Mouse (Mus musculus): Measurements from ENCODE around the gene Hoxa9. TPM values are rescaled to one million over a fixed set of nuclear protein-coding genes. Genes with fewer than 3 reads are reported as not detected.

Gene Hoxa9
- polyA plus RNA-seq, 1 experiment: 60.0 TPM

DNA sequence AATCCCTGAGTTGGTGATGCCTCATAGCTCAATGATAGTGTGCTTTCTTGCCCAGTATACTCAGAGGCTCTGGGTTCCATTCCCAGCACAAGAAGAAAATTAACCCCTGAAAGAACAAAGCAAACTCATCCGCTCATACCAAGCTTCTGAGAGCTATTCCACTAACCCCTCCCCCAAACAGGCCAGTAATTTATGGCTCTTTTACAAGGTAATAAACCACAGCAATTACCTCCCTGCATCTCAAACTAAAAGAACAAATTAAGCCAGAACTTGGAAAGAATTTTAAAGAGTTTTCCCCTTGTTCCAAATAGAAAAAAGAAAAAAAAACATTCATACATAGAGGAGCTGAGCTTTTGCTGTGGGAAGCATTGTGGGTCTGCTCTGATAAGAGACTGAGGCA is 48.1 kb downstream of the Hoxa9 start:
- no peak for DNase-seq (ENCODE audit: low spot score)

DNA sequence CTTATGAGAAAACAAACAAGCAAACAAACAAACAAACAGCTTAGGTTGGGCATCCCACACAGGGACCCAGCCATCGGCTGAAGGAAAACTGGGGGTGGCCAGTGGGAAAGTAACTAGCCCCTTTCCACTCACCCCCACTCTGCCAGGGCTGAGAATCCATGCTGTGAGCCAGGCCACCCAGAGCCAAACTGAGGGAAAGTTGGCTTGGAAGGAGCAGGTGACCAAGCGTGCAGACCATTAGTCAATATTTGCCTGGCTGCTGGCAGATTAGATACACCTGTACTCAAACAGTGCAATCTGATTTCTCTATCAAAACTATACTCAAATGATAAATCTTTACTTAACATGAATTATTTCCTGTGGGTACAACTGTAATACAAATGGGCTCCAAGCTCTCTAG is 48.9 kb downstream of the Hoxa9 start:
- DNase-seq (ENCODE audit: low spot score): no peak

DNA sequence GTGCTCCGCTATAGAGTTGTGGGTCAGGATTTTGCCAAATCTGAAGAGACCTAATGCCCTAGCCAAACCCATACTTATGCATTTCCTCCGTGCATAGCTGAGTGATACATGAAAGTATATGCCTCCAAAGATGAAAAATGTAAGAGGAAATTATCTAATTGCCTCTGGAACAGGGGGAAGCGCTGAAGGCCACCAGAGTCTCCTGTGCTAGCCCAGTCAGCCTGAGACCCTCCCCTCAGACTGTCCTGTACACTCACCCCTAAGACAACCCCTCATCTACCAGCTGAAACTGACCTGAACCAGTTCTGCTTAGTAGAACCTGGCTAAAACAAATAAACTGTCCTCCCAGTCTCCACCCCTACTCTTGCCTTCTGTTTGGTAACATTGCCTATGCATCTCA is 50.2 kb downstream of the Hoxa9 start:
- DNase-seq (ENCODE audit: low spot score): no peak

DNA sequence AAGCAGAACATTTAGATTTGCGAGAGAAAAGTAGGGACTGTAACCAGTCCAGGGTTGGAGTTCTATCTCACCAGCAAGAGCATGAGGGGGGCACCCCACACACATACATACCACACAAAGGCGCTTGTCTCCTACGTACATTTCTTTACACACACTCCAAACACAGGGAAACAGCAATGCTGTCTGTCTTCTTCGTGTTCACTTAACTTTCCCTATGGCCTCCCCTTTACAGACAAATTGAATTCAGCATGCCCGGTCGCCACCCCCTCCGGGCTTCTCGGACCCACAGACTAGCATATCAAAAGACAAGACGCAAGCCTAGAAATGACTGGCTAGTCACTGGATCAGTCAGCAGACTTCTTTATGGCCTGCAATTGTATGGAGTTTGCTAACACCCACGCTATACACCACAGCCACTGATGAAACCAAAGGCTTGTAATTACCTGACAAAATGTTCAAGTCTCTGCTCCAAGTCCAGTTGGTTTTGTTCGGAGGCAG is 50.6 kb downstream of the Hoxa9 start:
- no peak for DNase-seq (ENCODE audit: low spot score)

DNA sequence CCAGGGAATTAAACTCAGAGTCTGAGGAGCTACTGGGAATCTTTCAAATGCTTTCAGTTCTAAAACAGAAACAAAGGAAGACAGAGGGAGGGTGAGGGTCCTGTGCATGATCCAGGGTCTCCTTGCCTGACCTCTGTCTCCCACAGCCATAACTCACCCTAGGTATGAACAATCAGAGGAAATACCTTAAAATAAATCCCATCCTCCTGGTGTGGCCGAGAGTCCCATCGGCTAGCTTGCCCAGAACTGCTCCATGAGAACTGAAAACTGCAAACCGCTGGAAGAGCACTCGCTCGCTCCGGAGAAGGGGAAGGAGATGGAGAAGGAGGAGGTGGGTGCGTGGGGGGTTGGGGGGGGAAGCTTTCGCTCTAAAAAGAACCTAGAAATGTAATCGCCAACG is 51.2 kb downstream of the Hoxa9 start:
- DNase-seq (ENCODE audit: low spot score): no peak

DNA sequence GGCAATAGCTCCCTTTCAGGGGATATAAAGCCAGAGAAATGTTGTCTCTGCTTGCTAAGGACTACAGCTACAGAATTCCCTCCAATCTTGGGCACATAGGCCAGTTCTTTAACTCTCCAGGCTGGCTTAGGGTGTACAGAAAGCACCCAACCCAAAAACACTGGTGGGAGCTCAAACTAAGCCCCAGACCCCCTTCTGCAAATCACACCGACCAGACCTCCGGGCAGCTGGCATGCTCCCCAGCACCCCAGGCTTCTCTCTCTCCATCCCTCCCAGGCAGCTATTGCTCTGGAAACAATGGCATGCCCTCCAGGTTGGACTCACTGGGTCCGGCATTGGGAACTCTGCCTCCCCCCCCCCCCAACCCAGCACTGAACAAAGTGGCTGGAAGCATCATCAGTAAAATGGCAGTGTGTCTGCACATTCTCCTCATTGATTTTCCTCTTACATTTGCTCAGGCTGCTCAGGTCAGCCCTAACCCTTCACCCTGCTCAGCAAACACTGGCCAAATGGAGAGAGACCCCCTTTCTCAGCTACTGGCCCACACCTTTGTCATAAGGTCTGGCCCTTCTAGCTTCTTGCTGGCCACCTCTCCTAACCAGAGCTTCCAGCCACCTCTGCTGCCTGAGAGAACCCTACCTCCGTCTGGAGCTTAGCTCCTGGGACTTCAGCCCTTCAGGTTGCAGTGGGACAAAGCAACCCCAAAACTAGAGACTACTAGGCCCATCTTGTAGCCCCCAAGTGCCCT is 51.8 kb downstream of the Hoxa9 start:
- DNase-seq (ENCODE audit: low spot score): no peak

DNA sequence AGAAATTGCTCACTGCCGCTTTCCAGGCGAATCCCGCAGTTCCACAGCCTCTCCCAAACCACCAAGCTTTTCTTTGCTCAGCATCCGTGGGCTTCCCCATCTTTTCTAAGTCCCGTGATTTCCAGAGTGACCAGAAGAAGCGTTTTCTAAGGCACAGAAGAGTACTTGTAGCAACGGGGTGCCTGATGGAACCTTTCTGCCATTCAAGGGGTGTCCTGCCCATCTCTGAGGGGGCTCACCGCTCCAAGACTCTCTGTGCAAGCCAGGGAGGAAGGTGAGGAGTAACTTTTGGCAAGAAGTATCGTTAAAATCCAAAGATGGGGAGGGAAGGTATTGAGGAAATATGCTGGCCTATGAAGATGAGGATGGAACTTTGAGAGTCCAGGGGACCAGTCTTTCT is 53.1 kb downstream of the Hoxa9 start:
- no peak for DNase-seq (ENCODE audit: low spot score)

DNA sequence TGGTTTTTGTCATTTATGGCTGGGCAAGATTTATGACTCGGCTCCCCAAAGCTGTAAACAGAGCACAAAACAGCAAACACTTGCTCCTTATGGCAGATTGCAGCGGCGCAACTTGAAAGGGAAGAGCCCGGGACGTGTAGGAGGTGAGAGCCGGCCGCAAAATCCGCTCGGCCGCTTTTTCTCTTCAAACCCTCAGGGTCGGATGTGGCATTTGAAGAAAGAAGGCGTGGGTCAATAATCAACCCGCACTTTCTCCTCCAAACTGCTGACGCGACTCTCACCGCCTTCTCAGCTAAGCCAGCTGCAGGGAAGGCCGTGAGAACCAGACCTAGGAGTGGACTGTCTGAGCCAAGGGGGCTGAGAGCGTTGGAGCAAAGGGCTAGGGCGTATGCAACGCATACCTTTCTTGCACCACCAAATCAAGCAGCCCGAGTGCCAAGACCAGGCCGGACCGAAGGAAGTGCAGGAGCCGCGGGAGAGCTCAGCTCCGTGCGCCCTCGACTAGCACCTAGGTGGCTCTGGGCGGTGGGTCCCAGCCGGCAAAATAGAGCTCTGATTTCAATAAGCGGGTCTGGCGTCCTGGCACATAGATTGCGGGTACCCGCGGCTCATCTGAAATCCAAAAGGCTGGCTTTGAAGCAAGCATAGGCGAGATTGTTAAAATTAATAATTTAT is 53.7 kb downstream of the Hoxa9 start, which contains the start of gene 5730596B20Rik:
5730596B20Rik (plus strand) TSS at position 438 of the 675 bp plus-strand sequence.
- DNase-seq (ENCODE audit: low spot score): no peak

DNA sequence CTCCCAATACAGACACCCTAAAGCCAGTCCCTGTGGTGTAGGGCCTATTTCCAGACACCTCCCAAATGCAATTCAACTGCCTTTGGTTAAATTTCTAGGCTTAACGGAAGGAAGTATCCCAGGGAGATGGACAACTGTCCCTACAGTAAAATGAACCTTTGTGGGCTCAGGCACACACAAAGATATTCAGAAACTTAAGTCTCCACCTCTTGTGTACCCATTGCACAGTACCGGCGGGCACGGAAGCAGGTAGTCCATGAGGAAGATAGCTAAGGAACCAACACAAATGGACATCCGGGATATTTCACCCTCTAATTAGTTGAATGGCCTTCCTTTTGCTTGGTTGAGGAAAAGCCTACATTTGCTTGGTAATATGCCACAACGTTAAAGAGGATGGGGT is 54.5 kb downstream of the Hoxa9 start:
- DNase-seq (ENCODE audit: low spot score): no peak

DNA sequence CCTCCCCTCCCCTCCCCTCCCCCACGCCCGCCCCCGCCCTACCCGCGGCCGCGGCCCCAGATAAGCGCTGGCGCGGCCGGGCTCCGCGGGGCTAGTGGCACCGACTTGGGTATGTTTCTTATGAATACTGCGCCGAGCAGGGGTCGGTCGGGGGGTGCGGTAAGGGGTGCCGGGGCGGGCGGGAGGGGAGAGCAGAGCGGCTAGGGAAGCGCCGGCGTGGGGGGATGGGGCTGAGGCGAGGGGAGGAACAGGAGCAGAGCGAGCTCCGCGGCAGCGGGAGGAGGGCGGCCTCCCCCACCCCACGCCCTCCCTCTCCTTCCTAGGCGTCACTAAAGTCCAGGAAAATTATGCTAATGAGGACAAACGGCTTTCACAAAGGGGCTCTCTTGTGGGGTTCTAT is 55.0 kb downstream of the Hoxa9 start:
- DNase-seq (ENCODE audit: low spot score): no peak

DNA sequence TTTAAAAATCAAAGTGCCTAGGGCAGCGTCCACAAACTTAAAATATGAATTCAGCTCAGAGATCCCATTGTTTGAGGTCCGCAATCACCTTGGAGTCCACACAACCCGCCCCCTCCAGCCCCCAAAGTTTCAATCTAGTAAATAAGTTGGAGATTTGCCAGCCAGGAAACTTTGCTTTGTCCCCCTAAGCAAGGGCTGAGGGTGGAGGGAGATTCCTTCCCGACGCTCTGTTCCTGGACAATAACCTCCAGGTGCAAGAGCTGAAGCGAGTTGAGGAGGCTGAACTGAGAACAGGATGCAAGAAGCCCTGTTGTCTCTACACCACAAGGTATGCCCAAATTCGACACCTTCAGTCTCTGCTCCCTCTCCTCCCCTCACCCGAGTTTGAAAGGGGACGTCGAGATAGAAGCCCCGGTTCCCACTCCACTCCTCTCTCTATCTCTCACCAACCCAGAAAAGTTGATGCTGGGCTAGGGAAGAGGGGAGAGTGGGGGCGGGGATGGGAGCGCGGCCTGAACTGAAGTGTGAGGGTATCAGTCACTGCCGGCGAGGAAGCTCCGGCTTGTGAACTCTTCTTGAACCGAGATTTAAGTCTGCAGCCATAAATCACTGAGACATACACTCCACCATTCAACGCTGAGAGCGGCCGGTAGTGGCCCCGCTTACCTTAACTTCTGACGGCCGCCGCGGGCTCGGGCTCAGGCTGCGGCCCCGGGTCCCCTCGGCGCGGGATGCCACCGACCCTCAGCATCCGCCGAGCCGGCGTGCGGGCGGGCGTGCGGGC is 55.7 kb downstream of the Hoxa9 start:
- DNase-seq (ENCODE audit: low spot score): no peak

DNA sequence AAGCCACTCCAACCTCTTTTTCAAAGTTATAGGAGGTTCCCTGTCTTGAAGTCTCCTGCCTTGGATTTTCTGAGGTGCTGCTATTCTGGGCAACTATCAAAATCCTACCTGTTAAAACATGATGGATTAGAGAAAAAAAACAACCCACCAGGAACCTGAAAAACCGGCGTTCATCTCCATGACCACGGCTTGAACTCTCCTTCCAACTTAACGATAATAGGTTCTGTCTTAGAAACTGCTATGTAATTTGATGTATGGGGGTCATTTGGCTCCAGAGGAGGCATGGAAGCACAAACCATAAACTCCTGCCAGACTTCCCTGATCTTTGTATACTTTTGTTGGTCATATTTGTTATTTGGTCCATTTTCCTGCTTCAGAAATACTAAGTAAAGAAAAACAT is 57.2 kb downstream of the Hoxa9 start:
- DNase-seq (ENCODE audit: low spot score): no peak

Other genes starting within 250 kb of the Hoxa9 start
- gene Skap2, start 218.5 kb downstream of the Hoxa9 start, polyA plus RNA-seq (2012; rRNA removed): 22.6 and 26.0 TPM in 2 replicates
- 0.73 and 0.83 TPM in 2 replicates for gene Hoxa1, start 72.8 kb downstream of the Hoxa9 start, polyA plus RNA-seq (2012; rRNA removed)
- gene Hoxa2, start 66.3 kb downstream of the Hoxa9 start, polyA plus RNA-seq (2012; rRNA removed): 1.3 and 1.9 TPM in 2 replicates
- 0.04 and 0.07 TPM in 2 replicates for gene 5730596B20Rik, start 53.6 kb downstream of the Hoxa9 start, polyA plus RNA-seq (2012; rRNA removed)
- gene Hoxa4, start 39.3 kb downstream of the Hoxa9 start, polyA plus RNA-seq (2012; rRNA removed): 0.61 and 0.62 TPM in 2 replicates
- 6.1 and 7.2 TPM in 2 replicates for gene Hoxa5, start 26.5 kb downstream of the Hoxa9 start, polyA plus RNA-seq (2012; rRNA removed)
- 1.7 and 3.4 TPM in 2 replicates for gene Hoxa6, start 22.4 kb downstream of the Hoxa9 start, polyA plus RNA-seq (2012; rRNA removed)
- 3.7 and 6.0 TPM in 2 replicates for gene Hoxa3, start 17.8 kb downstream of the Hoxa9 start, polyA plus RNA-seq (2012; rRNA removed)
- gene Gm28308, start 17.8 kb downstream of the Hoxa9 start, polyA plus RNA-seq (2012; rRNA removed): 0.88 and 1.2 TPM in 2 replicates
- gene Hoxa7, start 9.2 kb downstream of the Hoxa9 start, polyA plus RNA-seq (2012; rRNA removed): 27.6 and 28.6 TPM in 2 replicates
- 79.4 and 93.6 TPM in 2 replicates for gene Hoxa10, start 9.8 kb upstream of the Hoxa9 start, polyA plus RNA-seq (2012; rRNA removed)
- gene Hoxa11, start 14.7 kb upstream of the Hoxa9 start, polyA plus RNA-seq (2012; rRNA removed): 25.4 and 29.2 TPM in 2 replicates
- 32.5 and 40.7 TPM in 2 replicates for gene Hoxa13, start 29.8 kb upstream of the Hoxa9 start, polyA plus RNA-seq (2012; rRNA removed)
- 1.1 TPM in 2 replicates for gene Evx1, start 82.4 kb upstream of the Hoxa9 start, polyA plus RNA-seq (2012; rRNA removed)